Mouse (Mus musculus) heart, adult 18-20 months (tissue): ENCODE measurements around the gene Pip4k2b. TPM values are rescaled to one million over a fixed set of nuclear protein-coding genes. Genes with fewer than 3 reads are reported as not detected.
"Not testable (repeated sequence)": the region's sequence is repeated elsewhere in the genome, so short reads cannot be mapped to it uniquely, and the experiment has no call there.

Experiments used
- DNase-seq, 2 experiments: peaks; one replicate each; pipeline ENCODE4 v3.0.0; 2021 to 2022; ENCODE audit warnings: mixed read lengths in 1 of 2
- total RNA-seq, 2 experiments: library from RNA; stranded (reverse); gene quantifications; 2 replicates each; pipeline ENCODE4 v1.2.3; 2021

The Pip4k2b gene
- total RNA-seq, 2 experiments from 2014 or later = 23.7 to 24.1 TPM

DNA sequence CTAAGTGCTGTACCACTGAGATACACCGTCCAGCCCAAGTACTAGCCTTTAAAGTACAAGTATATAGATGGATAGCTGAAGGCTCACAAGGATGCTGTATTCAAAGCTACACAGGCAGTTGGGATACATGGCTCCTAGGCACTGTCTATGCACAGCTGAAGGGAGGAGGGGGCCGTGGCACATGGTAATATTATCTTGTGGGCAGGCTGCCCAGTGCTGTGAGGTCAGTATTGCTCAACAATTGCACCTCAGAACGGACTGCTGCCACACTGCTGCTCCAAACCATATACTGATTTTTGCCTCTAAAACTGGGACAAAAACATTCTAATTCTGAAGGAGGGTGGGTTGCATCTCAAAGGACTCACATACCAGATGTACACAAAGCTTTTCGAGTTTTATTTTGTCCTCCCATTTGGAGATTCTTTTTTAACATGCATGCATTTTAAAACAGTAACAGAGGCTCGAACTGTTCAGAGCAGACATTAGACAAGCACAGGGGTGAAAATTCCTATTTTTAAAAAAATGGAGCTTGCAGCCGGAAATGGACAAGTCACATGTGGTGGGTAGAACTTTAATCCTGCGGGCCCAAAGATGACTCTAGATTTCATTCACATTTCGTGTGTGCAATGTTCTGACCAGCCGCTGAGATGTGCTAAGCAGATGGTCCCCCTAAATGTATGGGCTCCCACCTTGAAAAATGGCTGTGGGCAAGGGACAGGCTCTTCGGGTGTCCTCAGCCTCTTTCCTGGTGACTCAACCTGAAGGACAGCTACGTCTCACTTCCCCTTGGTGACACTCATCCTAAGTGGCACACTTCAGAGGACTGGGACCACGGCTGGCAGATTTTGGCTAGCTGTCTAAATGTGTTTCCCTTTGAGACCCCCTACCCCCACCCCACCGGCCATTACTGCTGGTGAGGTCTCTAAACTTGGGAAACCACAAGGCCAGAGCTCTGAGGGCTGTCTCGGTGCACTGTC is 29.4 kb downstream of the Pip4k2b start:
- DNase-seq = peak; percentile 47 to 60

DNA sequence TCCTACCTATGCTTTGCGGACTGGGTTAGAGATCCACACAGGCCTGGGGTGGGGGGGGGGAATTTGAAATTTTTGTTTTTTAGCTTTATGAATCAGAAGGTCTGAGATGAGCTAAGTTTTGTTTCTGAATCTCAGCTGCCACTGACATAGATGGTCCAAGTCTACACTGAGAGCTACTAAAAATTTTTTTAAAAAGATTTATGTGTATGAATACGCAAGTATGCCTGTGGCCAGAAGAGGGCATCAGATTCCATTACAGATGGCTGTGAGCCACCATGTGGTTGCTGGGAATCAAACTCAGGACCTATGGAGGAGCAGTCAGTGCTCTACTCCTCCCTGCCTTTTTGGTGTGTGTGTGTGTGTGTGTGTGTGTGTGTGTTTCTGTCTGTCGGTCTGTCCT is 30.1 kb downstream of the Pip4k2b start:
- DNase-seq = no peak

DNA sequence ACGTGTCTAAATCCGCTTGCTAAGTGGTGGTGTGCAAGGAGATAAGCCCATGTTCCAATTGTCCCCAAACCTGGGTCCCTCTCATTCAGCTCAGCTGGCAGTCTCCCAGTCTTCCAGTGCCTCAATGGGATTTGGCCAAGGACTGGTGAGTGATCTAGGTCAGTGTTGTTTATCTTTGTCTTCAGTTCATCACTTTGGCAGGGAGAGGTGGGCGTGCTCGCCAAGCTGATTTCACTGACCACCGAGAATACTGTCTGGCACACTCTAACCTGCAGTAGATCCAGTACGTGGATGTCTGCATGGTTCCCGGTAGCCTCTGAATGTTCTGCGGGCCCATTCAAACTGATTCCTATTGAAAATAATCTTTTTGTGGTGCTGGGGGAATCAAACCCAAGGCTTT is 30.6 kb downstream of the Pip4k2b start:
- DNase-seq = peak; percentile 74

DNA sequence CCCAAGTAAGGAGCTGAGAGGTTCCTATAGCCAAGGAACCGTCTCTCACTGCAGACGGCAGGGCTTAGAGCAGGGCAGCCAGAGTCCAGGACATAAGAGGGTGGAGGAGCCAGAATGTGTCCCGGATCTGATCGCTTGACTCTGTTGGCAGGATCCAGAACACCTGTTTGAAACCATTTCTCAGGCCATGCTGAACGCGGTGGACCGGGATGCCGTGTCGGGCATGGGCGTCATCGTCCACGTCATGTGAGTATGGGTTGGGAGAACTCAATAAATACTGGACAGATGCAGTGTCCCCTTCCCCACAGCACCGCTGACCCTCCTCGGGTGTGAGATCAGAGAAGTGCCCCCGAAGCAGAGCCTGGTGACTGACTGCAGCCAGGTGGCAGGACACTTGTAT is 32.2 kb downstream of the Pip4k2b start:
- no peak for DNase-seq

DNA sequence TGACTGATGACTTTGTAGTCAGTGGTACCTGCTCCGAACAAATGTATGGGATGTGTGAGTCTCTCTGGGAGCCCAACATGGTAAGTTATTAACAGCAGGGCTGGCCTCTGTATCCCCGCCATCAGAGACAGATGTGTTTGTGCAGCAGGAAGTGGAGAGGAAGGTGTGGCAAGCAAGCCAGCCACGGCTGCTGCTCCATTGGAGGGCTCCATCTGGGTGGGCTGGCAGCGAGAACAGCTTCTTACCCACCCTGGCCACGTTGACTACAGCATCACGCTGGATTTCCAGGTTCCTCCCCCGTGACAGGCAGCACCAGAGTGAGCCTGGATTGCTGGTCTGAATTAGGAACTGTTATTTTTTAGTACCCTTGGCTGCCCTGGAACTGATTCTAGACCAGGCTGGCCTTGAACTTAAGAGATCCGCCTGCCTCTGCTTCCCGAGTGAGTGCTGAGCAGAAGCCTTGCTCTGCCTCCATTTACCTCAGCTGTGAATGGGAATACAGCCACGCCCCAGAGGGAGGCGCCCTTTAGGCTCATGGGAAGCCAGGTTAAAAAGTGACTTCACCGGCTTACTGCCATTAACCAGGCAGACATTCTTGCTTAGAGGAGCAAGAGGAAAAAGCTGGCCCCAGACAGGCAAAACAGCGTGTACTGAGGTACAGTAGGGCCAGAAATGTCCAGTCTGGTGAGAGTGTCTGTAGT is 33.2 kb downstream of the Pip4k2b start:
- DNase-seq = no peak

DNA sequence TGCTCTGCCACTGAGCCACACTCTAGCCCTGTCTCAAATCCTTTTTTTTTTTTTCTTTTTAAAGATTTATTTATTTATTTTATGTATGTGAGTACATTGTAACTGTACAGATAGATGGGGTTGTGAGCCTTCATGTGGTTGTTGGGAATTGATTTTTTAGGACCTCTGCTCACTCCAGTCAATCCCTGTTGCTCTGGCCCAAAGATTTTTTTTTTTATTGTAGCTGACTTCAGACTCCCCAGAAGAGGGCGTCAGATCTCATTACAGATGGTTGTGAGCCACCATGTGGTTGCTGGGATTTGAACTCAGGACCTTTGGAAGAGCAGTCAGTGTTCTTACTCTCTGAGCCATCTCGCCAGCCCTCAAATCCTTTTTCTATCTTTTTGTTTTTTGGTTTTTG is 34.4 kb downstream of the Pip4k2b start:
- DNase-seq = not testable (repeated sequence)

DNA sequence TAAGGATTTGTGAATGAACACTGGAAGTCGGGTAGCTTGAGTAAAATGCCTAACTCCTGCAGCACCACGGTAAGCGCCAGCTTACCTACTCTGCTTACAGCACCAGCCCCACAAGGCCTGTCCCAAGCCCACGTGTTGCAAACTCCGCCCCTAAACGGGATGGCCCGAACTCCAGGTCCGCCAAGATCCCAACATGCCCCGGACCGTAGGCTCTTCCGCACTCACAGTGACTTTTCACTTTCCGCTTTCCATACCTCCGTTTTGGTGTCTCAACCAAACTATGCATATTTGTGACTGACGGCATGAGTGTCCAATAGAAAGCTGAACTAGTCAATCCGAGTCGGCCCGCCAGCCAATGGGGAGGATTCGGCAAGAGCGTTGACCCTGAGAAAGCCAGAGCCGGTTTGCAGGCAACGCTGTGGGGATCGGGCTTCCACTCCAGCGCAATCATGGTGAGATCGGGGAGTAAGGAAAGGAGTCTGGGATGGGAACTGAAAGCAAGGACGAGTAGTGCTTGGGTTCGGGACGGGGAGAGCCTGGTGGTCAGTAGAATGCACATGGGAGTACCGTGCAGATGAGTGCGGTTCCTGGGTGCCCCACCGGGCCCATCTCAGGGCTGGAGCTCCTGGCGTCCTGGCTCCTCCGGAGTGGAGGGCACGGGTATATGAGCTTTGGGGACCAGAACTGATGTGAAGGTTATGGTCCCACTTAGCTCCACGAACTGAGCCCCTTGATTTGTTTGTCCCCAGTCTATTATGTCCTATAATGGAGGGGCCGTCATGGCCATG is 41.3 kb downstream of the Pip4k2b start, which contains the start of gene Psmb3:
Gene Psmb3, plus strand, starts transcription at position 361 of the 788 bp plus-strand sequence.
- peak; percentile 100 for DNase-seq

DNA sequence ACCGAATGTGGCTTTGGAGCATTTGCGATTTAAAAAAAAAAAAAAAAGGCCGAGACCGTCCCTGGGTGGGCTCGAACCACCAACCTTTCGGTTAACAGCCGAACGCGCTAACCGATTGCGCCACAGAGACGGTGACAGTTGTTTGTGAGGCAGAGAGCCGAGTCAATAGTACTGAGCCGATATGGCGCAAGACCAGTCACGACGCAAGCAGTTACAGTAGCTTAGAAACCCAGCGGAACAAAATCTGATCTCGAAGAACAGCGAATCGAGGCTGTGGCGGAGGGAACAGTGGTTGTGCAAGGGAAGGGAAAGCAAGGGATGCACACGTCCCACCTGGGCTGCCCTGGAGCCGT is 42.1 kb downstream of the Pip4k2b start:
- DNase-seq = peak; percentile 91 to 96

DNA sequence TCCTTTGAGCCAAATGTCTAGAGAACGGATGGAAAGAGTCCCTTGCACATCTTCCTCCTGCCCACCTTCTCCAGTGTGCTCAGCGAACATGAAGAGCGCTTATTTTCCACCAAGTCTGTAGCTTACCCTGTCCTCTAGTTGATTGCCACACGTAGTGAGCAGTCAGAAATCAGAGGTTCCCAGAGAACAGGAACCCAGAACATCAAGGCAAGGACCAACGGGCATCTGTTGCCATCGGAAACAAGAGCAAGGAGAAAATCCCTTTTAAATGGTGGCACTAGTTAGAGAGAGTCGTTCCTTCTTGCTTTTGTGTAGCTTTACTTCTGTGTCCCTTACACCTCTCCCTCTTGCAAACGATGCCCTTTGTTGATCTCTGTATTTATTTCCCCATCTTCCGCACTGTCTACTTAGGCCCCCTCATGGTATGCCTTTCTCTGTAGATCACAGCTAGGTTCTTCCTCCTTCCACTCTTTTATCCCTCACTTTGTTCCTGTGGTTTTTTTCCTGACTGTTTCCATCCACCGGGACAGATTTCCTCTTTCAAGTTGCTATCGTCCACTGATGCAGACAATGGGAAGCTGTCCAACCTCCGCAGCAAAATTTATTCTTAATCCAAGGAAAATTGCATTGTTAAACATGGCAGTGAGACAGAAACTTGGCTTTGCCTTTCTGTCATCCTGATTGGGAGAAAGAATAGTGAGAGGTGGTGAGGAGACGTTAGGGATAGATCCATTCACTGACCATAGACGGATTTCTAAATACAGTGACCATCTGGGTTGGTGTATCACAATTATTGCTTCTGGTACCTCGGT is 42.7 kb downstream of the Pip4k2b start:
- DNase-seq = peak in 1 of 2 experiments; percentile 21

DNA sequence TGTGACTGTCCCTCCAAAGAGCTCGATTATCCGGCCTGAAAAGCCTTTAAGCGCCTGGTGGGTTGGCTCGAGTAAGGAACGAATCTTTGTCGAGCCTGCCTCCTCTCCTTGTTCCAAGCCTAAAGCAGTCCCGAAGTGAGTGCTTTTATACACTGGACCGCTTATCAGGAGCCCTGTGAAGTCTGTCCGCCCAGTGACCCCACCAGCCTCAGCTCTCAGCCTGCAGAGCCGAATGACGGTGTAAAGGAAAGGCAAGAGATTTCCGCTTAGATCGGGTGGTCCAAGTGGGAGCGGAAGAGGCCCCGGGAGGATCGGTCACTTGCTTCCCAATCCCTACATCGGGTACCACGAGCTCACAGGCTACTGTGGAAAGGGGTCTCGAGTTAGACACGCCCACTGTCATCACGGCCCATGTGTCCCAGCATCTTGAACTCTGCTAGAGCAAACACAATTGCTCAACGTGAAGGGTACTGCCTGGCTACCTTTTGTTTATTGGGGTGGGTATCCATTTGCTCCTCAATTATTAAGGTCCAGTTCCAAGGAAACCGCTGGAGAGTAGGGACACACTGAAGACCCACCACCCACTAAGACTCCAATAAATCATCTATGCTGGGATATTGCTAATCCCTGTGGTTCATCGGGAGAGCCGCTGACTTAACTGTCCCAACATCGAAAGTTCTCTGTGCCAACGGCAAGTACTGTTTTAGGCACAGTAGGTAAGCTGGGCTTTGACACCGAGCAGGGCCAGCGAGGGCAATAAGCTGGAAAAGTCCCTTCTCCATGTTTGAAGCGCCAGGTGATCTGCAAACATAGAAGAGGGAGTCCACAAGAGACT is 43.5 kb downstream of the Pip4k2b start:
- peak; percentile 33 to 43 for DNase-seq

DNA sequence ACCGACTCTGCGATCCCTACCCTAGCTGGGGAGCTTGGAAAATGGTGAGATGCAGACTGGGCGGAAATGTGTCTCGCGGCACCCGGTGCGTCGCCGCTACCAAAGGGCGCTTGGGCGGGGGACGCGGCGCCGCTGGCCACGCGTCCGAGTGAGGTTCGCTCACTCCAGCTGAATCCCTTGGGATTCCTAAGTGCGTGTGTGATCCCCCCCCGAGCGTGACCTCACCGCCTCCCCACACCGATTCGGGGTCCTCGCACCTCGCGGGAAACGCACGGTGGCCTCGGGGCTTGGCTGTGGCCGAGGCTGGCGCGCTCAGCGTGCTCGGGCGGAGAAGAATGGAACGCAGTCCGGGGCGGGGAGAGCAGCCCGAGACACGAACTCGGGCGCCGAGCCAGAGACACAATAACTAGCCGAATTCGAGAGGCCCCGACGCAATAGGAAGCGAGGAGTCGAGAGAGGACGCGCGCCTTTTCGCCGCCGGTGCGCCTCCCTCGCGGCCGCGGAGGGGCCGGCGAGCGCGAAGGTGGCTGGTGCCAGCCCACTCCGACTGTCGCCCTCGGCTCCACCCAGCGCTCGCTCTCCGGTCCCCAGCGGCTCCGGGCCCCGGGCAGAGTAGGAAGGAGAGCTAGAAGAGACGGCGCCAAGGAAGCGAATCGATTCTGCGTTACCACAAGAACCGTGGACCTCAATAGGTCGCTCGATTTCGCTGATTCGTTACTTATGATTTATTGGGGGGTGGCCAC is 44.3 kb downstream of the Pip4k2b start, which contains the start of gene Pcgf2:
Gene Pcgf2, minus strand, starts transcription at position 495 of the 743 bp plus-strand sequence.
- peak; percentile 88 to 89 for DNase-seq

DNA sequence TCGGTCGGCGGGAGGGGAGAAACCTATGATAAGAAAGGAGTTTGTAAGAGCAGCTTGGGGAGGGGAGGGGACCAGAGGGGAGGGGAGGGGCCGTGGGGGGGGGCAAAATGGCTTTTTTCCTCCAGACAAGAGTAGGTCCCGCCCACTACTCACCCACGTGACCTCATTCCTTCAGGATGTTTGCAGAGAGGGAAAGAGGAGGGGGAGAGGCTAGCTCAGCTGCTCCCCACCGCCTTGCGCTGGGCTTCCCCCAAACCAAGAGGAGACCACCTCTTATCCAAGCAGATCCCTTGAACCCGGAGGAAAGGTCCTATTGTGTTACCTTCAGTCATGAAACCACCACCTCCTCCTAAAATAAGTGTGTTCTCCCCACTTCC is 44.9 kb downstream of the Pip4k2b start:
- DNase-seq = peak; percentile 89 to 91

DNA sequence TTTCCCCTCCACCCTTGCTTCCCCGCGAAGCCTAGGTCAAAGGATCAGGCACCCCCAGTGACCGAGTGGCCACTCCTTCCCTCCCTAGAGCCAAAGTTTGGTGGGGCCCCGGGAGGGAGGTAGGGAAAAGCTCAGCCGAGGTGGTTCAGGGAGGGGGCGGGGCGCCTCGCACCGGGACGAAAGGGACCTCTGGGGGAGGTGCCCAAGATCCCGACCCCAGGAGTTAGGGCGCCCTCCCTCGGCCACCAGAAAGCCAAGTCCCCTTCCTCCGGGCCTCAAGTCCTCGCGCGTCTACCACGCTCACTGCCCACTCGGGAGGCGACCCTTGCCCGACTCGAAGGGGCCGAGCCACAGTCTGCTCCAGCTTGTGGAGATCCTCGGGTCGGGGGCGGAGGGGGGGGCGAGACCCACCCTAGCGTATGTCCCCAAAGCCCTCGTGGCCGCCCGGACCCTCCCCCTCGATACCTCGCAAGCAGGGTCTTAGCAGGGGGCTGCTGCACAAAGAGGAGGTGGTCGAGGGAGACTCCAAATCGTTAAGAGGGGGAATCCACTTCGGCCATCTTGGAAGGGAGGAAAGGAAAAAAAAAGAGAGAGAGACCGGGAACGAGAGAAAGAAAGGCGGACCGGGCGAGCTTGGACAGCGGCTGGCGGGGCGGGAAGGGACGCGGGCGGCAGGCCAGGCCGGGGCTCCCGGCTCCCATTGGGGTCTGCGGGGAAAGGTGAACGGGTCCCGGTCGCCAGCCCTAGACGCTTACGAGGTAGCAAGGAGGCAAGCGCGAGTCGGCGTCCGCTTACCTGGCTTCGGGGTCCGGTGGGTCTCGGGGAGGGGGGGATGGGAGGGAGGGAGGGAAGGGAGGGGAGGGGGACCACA is 45.5 kb downstream of the Pip4k2b start:
- peak; percentile 70 to 75 for DNase-seq

DNA sequence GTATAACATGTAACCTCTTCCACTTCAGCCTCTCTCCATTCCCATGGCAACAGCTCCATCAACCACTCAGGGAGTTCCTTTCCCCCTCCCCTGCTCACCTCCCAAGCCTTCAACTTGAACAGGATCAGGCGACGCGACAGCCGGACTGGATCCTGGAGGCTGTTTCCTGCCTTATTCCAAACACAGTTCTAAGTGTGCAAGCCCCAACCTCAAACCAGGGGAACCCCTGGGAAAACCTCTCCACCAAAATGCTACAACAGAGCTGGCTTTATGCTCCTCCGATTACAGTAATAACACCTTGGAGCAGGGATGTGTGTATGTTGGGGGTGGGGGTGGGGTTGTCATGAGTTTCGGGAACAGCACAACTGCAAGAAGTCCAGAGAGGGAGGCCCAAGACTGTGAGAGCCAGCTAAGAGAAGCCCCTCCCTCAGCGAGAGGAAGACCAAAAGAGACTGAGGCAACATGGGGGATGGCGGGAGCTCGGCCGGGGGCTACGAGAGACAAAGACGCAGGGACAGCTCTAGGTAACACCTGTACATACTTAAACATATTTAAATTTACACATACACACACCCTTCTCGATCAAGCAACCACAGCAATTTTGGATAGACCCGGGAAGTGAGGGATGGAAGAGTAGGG is 46.5 kb downstream of the Pip4k2b start:
- DNase-seq = peak in 1 of 2 experiments; percentile 20

DNA sequence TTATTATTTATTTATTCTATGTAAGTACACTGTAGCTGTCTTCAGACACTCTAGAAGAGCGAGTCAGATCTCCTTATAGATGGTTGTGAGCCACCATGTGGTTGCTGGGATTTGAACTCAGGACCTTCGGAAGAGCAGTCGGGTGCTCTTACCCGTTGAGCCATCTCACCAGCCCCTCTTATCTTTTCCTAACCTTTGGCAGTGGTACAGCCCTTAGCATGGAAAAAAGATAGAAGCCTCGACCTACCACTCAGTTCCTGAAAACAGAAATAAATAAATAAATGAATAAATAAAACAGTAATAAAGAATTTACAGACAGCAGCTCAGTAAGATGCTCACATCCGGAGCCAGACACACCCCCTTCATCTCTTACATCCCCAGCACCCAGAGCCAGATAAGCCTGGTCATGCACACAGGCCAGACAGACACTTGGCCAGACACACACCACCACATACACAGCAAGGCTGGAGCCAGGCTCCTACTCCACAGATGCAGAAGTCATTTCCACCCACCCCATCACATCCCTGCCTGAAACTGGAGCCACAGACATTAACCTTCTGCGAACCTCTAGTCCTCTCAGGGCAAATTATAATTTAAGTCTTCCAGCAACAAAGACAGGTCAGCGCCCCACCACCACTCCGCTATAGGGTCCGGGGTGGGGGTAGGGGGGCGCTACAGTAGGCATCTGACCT is 47.2 kb downstream of the Pip4k2b start:
- DNase-seq = no peak

DNA sequence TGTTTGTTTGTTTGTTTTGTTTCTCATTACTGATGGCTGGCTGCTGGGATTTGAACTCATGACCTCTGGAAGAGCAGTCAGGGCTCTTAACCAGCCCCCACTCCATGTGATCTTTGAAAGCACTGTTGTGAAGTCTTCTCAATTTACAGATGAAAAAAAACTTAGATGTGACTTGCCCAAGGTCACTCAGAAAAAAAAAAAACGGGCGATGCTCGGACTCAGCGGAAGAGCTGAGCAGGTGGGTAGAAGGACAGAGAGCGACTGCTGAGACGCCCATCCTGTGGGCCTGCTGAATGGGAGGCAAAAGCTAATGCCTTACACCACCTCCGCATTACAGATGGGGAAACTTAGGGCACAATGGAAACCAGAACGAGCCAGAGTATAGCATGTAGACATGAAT is 47.8 kb downstream of the Pip4k2b start:
- no peak for DNase-seq

DNA sequence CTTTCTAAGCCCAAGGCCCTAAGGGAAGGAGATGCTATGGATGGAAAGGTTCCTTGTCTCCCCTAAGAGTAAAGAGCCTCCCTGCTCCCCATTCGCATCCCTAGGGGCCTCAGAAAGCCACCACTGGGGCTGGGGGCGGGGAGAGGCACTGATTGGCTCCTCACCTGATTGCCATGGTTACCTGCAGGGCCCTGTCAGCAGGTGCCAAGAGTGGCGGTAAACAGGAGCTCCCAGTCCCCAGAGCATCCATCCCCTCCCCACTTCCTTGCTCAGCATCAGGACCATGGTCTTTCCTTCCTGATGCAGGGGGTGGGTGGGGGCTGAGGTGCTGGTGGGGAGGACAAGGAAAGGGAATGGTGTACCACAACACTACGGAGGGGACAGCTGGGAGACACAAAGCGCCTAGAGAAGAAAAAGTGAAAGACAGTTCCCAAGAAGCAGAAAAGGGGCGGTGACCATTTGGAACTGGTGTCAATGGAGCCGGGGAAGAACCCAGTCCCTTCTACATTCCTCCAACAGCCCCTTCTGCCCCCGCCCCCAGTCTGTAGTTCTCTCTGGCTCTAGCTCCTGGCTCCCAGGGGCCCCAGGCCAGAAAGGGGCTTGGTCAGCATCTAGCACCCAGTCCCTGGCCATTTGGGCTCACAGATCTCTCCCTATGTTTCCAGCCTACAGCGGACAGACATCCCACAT is 48.6 kb downstream of the Pip4k2b start:
- DNase-seq = no peak
